Mouse (Mus musculus) Muller cell, postnatal 12 days (primary cell): ENCODE data around the gene Chl1.

Source experiments
- DNase-seq: peaks from one replicate; pipeline ENCODE4 v3.0.0-alpha.2; 2015; ENCODE audit errors: inconsistent ontology term

Chl1 gene

GRCm38 (mm10) chr6:103543753-103544152 lies 33.4 kb downstream of the Chl1 start:
- DNase-seq = peak; percentile 54

- DNase-seq = no peak
Measured at GRCm38 (mm10) chr6:103546314-103546713, 35.9 kb downstream of the Chl1 start.

GRCm38 (mm10) chr6:103549929-103550328 lies 39.5 kb downstream of the Chl1 start:
- no peak for DNase-seq

- DNase-seq = peak; percentile 45
Measured at GRCm38 (mm10) chr6:103558037-103558893, 47.9 kb downstream of the Chl1 start.

GRCm38 (mm10) chr6:103558894-103559225 lies 48.5 kb downstream of the Chl1 start:
- peak; percentile 76 for DNase-seq

- DNase-seq = no peak
Measured at GRCm38 (mm10) chr6:103559344-103559743, 49.0 kb downstream of the Chl1 start.

GRCm38 (mm10) chr6:103564811-103565210 lies 54.4 kb downstream of the Chl1 start:
- no peak for DNase-seq

GRCm38 (mm10) chr6:103567247-103567646 lies 56.9 kb downstream of the Chl1 start:
- DNase-seq = no peak

- DNase-seq = no peak
Measured at GRCm38 (mm10) chr6:103572659-103573058, 62.3 kb downstream of the Chl1 start.

- DNase-seq = no peak
Measured at GRCm38 (mm10) chr6:103584224-103584623, 73.8 kb downstream of the Chl1 start.

GRCm38 (mm10) chr6:103585667-103586066 lies 75.3 kb downstream of the Chl1 start:
- peak; percentile 97 for DNase-seq

GRCm38 (mm10) chr6:103586081-103586480 lies 75.7 kb downstream of the Chl1 start:
- DNase-seq = peak; percentile 96

GRCm38 (mm10) chr6:103602070-103602469 lies 91.7 kb downstream of the Chl1 start:
- DNase-seq = no peak

GRCm38 (mm10) chr6:103610656-103611055 lies 100.3 kb downstream of the Chl1 start:
- no peak for DNase-seq

GRCm38 (mm10) chr6:103612626-103613025 lies 102.2 kb downstream of the Chl1 start:
- no peak for DNase-seq

GRCm38 (mm10) chr6:103613714-103614113 lies 103.3 kb downstream of the Chl1 start:
- no peak for DNase-seq

GRCm38 (mm10) chr6:103615924-103616602 lies 105.7 kb downstream of the Chl1 start:
- no peak for DNase-seq

- DNase-seq = peak; percentile 97
Measured at GRCm38 (mm10) chr6:103620880-103621279, 110.5 kb downstream of the Chl1 start.

- peak; percentile 93 for DNase-seq
Measured at GRCm38 (mm10) chr6:103622117-103622713, 111.8 kb downstream of the Chl1 start.

GRCm38 (mm10) chr6:103632856-103633255 lies 122.5 kb downstream of the Chl1 start:
- DNase-seq = peak; percentile 56

- no peak for DNase-seq
Measured at GRCm38 (mm10) chr6:103656778-103657177, 146.4 kb downstream of the Chl1 start.

GRCm38 (mm10) chr6:103659173-103659572 lies 148.8 kb downstream of the Chl1 start:
- DNase-seq = peak; percentile 84

- no peak for DNase-seq
Measured at GRCm38 (mm10) chr6:103665206-103665605, 154.8 kb downstream of the Chl1 start.
